Mouse (Mus musculus): Measurements from ENCODE around the gene Ccn2. TPM values are rescaled to one million over a fixed set of nuclear protein-coding genes. Genes with fewer than 3 reads are reported as not detected.

The Ccn2 gene
- polyA plus RNA-seq (2014; fragmentation: Nextera tagmentation; extraction: Ambion mirVana): 11.3 and 12.5 TPM in 2 replicates

GRCm38 (mm10) chr10:24595250-24596002 lies at the start of gene Ccn2:
Gene Ccn2 (plus strand): TSS chr10:24595442.
- Histone ChIP-seq H3K4me1 (ENCODE audit: control insufficient read depth, insufficient read depth, low read length) (peaks cover 19% of the 10 kb centered on the region), H3K9me3 (ENCODE audit: control insufficient read depth, low read depth, low read length) (no peaks in the 10 kb centered on the region), H3K27me3 (ENCODE audit: control insufficient read depth, insufficient read depth, low read length) (no peaks in the 10 kb centered on the region), H3K27ac (ENCODE audit: low read length) (peak within 1 kb of the TSS; percentile 89), H3K4me2 (replicated peaks; ENCODE audit: low read depth, low read length) (peak within 1 kb of the TSS; percentile 68), H3K4me3 (ENCODE audit: low read depth, low read length) (peak within 1 kb of the TSS; percentile 47), H3K36me3 (ENCODE audit: control insufficient read depth, insufficient read depth, low read length) (no peaks in the 10 kb centered on the region; the same call in 1 of the 2 replicates), H3K9ac (replicated peaks; ENCODE audit: low read depth, low read length) (peak within 1 kb of the TSS; percentile 47)
- under 1% methylated on average over 53 of the region's 53 CpGs for WGBS
- ATAC-seq (ENCODE audit: insufficient number of reproducible peaks, insufficient read depth, low FRiP score, low read depth): peak; percentile 80

- no peak for ATAC-seq (ENCODE audit: insufficient number of reproducible peaks, insufficient read depth, low FRiP score, low read depth)
- H3K36me3 ChIP-seq (ENCODE audit: control insufficient read depth, insufficient read depth, low read length): no peaks in the 10 kb centered on the region
- no peak overlapping the region for H3K4me3 ChIP-seq (ENCODE audit: low read depth, low read length)
- 86% methylated on average over 1 of the region's 1 CpGs for WGBS
- H3K27ac ChIP-seq (ENCODE audit: low read length): no peak overlapping the region
- no peaks in the 10 kb centered on the region for H3K27me3 ChIP-seq (ENCODE audit: control insufficient read depth, insufficient read depth, low read length)
- H3K4me1 ChIP-seq (ENCODE audit: control insufficient read depth, insufficient read depth, low read length): no peaks in the 10 kb centered on the region
- H3K9me3 ChIP-seq (ENCODE audit: control insufficient read depth, low read depth, low read length): no peaks in the 10 kb centered on the region
- H3K9ac ChIP-seq (replicated peaks; ENCODE audit: low read depth, low read length): no peak overlapping the region
- no peak overlapping the region for H3K4me2 ChIP-seq (replicated peaks; ENCODE audit: low read depth, low read length)
Observed at GRCm38 (mm10) chr10:24552870-24553269, 42.4 kb upstream of the Ccn2 start.

- no peaks in the 10 kb centered on the region for H3K36me3 ChIP-seq (ENCODE audit: control insufficient read depth, insufficient read depth, low read length)
- no peak overlapping the region for H3K9ac ChIP-seq (replicated peaks; ENCODE audit: low read depth, low read length)
- H3K27me3 ChIP-seq (ENCODE audit: control insufficient read depth, insufficient read depth, low read length): no peaks in the 10 kb centered on the region
- H3K9me3 ChIP-seq (ENCODE audit: control insufficient read depth, low read depth, low read length): no peaks in the 10 kb centered on the region
- no peak overlapping the region for H3K27ac ChIP-seq (ENCODE audit: low read length)
- 53% methylated on average over 2 of the region's 2 CpGs for WGBS
- ATAC-seq (ENCODE audit: insufficient number of reproducible peaks, insufficient read depth, low FRiP score, low read depth): no peak
- no peak overlapping the region for H3K4me2 ChIP-seq (replicated peaks; ENCODE audit: low read depth, low read length)
- H3K4me3 ChIP-seq (ENCODE audit: low read depth, low read length): no peak overlapping the region
- H3K4me1 ChIP-seq (ENCODE audit: control insufficient read depth, insufficient read depth, low read length): no peaks in the 10 kb centered on the region
Observed at GRCm38 (mm10) chr10:24554091-24554490, 41.2 kb upstream of the Ccn2 start.

- Histone ChIP-seq H3K9me3 (ENCODE audit: control insufficient read depth, low read depth, low read length) (no peaks in the 10 kb centered on the region), H3K36me3 (ENCODE audit: control insufficient read depth, insufficient read depth, low read length) (no peaks in the 10 kb centered on the region), H3K9ac (replicated peaks; ENCODE audit: low read depth, low read length) (no peak overlapping the region), H3K4me3 (ENCODE audit: low read depth, low read length) (no peak overlapping the region), H3K4me2 (replicated peaks; ENCODE audit: low read depth, low read length) (no peak overlapping the region), H3K27ac (ENCODE audit: low read length) (no peak overlapping the region), H3K4me1 (ENCODE audit: control insufficient read depth, insufficient read depth, low read length) (no peaks in the 10 kb centered on the region), H3K27me3 (ENCODE audit: control insufficient read depth, insufficient read depth, low read length) (no peaks in the 10 kb centered on the region)
- WGBS: 86% methylated on average over 2 of the region's 2 CpGs
- ATAC-seq (ENCODE audit: insufficient number of reproducible peaks, insufficient read depth, low FRiP score, low read depth): no peak
Observed at GRCm38 (mm10) chr10:24558366-24558765, 36.9 kb upstream of the Ccn2 start.

- ATAC-seq (ENCODE audit: insufficient number of reproducible peaks, insufficient read depth, low FRiP score, low read depth): peak; percentile 90
- WGBS: 42% methylated on average over 2 of the region's 2 CpGs
- H3K27ac ChIP-seq (ENCODE audit: low read length): peak overlapping the region; percentile 93
Observed at GRCm38 (mm10) chr10:24569691-24570420, 25.4 kb upstream of the Ccn2 start.

GRCm38 (mm10) chr10:24572044-24572960 lies 22.9 kb upstream of the Ccn2 start:
- H3K4me1 ChIP-seq (ENCODE audit: control insufficient read depth, insufficient read depth, low read length): peaks cover 12% of the 10 kb centered on the region
- H3K36me3 ChIP-seq (ENCODE audit: control insufficient read depth, insufficient read depth, low read length): no peaks in the 10 kb centered on the region
- no peak overlapping the region for H3K9ac ChIP-seq (replicated peaks; ENCODE audit: low read depth, low read length)
- 69% methylated on average over 4 of the region's 4 CpGs for WGBS
- H3K9me3 ChIP-seq (ENCODE audit: control insufficient read depth, low read depth, low read length): no peaks in the 10 kb centered on the region
- H3K4me3 ChIP-seq (ENCODE audit: low read depth, low read length): no peak overlapping the region
- no peaks in the 10 kb centered on the region for H3K27me3 ChIP-seq (ENCODE audit: control insufficient read depth, insufficient read depth, low read length)
- 0 out of 2 replicates have a peak overlapping the region, but pooled peaks have one; percentile 15 for H3K27ac ChIP-seq (ENCODE audit: low read length)
- ATAC-seq (ENCODE audit: insufficient number of reproducible peaks, insufficient read depth, low FRiP score, low read depth): no peak
- no peak overlapping the region for H3K4me2 ChIP-seq (replicated peaks; ENCODE audit: low read depth, low read length)

More at GRCm38 (mm10) chr10:24569691-24570420, 25.4 kb upstream of the Ccn2 start:
- H3K9me3 ChIP-seq (ENCODE audit: control insufficient read depth, low read depth, low read length): no peaks in the 10 kb centered on the region
- H3K4me1 ChIP-seq (ENCODE audit: control insufficient read depth, insufficient read depth, low read length): peaks cover 12% of the 10 kb centered on the region
- no peaks in the 10 kb centered on the region for H3K36me3 ChIP-seq (ENCODE audit: control insufficient read depth, insufficient read depth, low read length)
- H3K4me3 ChIP-seq (ENCODE audit: low read depth, low read length): no peak overlapping the region
- no peak overlapping the region for H3K4me2 ChIP-seq (replicated peaks; ENCODE audit: low read depth, low read length)
- no peak overlapping the region for H3K9ac ChIP-seq (replicated peaks; ENCODE audit: low read depth, low read length)
- no peaks in the 10 kb centered on the region for H3K27me3 ChIP-seq (ENCODE audit: control insufficient read depth, insufficient read depth, low read length)

- WGBS: 37% methylated on average over 3 of the region's 3 CpGs
- no peak overlapping the region for H3K4me2 ChIP-seq (replicated peaks; ENCODE audit: low read depth, low read length)
- no peak overlapping the region for H3K4me3 ChIP-seq (ENCODE audit: low read depth, low read length)
- ATAC-seq (ENCODE audit: insufficient number of reproducible peaks, insufficient read depth, low FRiP score, low read depth): no peak
- H3K4me1 ChIP-seq (ENCODE audit: control insufficient read depth, insufficient read depth, low read length): peaks cover 12% of the 10 kb centered on the region
- no peaks in the 10 kb centered on the region for H3K36me3 ChIP-seq (ENCODE audit: control insufficient read depth, insufficient read depth, low read length)
- H3K9me3 ChIP-seq (ENCODE audit: control insufficient read depth, low read depth, low read length): no peaks in the 10 kb centered on the region
- peak overlapping the region; percentile 24; the same call in 1 of the 2 replicates for H3K27ac ChIP-seq (ENCODE audit: low read length)
- H3K27me3 ChIP-seq (ENCODE audit: control insufficient read depth, insufficient read depth, low read length): no peaks in the 10 kb centered on the region
- 0 out of 2 replicates have a peak overlapping the region, but pooled peaks have one; percentile 10 for H3K9ac ChIP-seq (replicated peaks; ENCODE audit: low read depth, low read length)
Observed at GRCm38 (mm10) chr10:24573484-24573883, 21.8 kb upstream of the Ccn2 start.

- no peaks in the 10 kb centered on the region for H3K27me3 ChIP-seq (ENCODE audit: control insufficient read depth, insufficient read depth, low read length)
- 76% methylated on average over 3 of the region's 3 CpGs for WGBS
- H3K9ac ChIP-seq (replicated peaks; ENCODE audit: low read depth, low read length): no peak overlapping the region
- H3K27ac ChIP-seq (ENCODE audit: low read length): no peak overlapping the region
- H3K4me1 ChIP-seq (ENCODE audit: control insufficient read depth, insufficient read depth, low read length): no peaks in the 10 kb centered on the region
- no peaks in the 10 kb centered on the region for H3K9me3 ChIP-seq (ENCODE audit: control insufficient read depth, low read depth, low read length)
- no peak overlapping the region for H3K4me2 ChIP-seq (replicated peaks; ENCODE audit: low read depth, low read length)
- H3K36me3 ChIP-seq (ENCODE audit: control insufficient read depth, insufficient read depth, low read length): no peaks in the 10 kb centered on the region
- H3K4me3 ChIP-seq (ENCODE audit: low read depth, low read length): no peak overlapping the region
- no peak for ATAC-seq (ENCODE audit: insufficient number of reproducible peaks, insufficient read depth, low FRiP score, low read depth)
Observed at GRCm38 (mm10) chr10:24581076-24581475, 14.2 kb upstream of the Ccn2 start.

Data from stomach, embryonic 14.5 days (tissue).